Mouse (Mus musculus) CD4-positive, CD25-positive, alpha-beta regulatory T cell, adult 4 months (primary cell): Measurements from ENCODE around the gene Ddah2. TPM values are rescaled to one million over a fixed set of nuclear protein-coding genes. Genes with fewer than 3 reads are reported as not detected.

Source experiments
- ATAC-seq: one replicate; pipeline ENCODE4 v1.8.0; 2017
- polyA plus RNA-seq, 2 experiments: library from polyadenylated mRNA; unstranded; fragments of 100-300 nt; shearing (Covaris generic); gene quantifications; one replicate each; pipeline ENCODE4 v1.2.1; 2017

Gene Ddah2
- polyA plus RNA-seq, 2 experiments from 2014 or later = 1.1 to 6.3 TPM

- peak; percentile 88 for ATAC-seq
These were observed 7.4 kb upstream of the Ddah2 start for GRCm38 (mm10) chr17:35051156-35052086.

GRCm38 (mm10) chr17:35052271-35052798, 6.5 kb upstream of the Ddah2 start:
- no peak for ATAC-seq

DNA sequence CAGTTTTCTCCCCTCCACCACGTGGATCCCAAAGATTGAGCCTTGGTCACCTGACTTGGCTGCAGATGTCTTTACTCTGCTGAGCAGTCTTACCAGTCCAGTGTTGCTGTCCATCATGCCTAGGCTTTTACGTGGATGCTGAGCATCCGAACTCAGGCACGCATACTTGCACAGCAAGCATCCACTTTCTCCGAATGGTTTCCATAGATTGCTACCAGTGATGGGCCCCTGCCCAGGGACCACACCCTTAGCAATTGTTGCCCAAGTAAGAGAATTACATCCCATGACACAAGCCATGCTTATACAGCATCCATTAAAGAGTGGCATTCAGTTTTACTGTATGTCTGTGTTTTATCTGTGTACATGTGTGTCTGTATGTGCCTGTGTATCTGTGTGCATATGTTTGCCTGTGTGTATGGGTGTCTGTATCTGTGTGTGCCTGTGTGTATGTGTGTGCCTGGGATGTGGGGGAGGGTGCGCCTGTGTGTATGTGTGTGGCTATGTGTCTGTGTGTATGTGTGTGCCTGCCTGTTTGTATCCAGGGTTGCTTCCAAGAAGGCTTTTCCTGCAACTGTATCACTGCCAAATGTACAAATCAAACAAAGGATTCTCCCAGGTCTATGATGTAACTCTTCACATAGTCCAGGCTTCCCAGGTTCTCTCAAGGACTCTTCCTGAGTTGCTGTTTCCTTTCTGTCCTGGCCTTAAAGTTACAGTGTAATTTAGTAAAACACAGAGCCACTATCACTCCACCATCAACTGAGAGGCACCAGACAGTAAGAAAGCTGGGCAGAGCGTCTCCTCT, 2.9 kb upstream of the Ddah2 start:
- no peak for ATAC-seq

- ATAC-seq = no peak
These were observed 1.7 kb upstream of the Ddah2 start for GRCm38 (mm10) chr17:35057090-35057489.

- no peak for ATAC-seq
These were observed 519 bp upstream of the Ddah2 start for GRCm38 (mm10) chr17:35058316-35058715.

- no peak for ATAC-seq
These were observed 1.2 kb downstream of the Ddah2 start for GRCm38 (mm10) chr17:35060071-35060470.

DNA sequence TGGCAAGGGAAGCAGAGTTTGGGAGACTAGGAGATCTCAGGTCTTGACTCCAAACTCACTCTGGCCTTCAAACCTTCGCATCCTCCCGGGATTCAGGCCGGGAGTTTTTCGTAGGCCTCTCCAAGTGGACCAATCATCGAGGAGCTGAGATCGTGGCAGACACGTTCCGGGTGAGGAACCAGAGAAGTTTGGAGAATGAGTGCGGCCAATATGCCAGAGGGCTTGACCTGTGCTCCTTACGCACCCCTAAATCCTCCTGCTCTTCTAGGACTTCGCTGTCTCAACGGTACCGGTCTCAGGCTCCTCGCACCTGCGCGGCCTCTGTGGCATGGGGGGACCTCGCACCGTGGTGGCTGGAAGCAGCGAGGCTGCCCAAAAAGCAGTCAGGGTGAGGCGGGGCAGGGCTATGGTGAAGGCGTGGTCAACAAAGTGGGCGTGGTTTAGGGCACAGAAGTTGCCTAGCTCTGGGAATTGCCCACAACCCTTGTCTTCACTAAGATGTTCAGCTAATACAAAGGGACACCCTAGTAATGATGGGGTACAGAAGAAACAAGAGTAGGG, 2.0 kb downstream of the Ddah2 start:
- ATAC-seq = no peak

DNA sequence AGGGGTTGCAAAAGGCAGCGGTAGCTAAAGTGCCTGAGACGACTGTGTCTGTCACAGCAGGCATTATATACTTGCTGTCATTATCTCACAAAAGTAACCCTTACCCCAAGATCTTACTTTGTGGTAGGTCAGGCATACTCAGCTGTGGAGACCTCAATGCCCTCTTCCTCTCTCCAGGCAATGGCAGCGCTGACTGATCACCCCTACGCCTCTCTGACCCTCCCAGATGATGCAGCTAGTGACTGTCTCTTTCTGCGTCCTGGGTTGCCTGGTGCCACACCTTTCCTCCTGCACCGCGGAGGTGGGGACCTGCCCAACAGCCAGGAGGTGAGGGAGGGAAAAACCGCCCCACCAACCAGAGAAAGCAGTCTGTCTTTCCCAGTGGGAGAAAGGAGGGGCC, 2.5 kb downstream of the Ddah2 start:
- no peak for ATAC-seq

GRCm38 (mm10) chr17:35063466-35063865, 4.6 kb downstream of the Ddah2 start:
- ATAC-seq = no peak

DNA sequence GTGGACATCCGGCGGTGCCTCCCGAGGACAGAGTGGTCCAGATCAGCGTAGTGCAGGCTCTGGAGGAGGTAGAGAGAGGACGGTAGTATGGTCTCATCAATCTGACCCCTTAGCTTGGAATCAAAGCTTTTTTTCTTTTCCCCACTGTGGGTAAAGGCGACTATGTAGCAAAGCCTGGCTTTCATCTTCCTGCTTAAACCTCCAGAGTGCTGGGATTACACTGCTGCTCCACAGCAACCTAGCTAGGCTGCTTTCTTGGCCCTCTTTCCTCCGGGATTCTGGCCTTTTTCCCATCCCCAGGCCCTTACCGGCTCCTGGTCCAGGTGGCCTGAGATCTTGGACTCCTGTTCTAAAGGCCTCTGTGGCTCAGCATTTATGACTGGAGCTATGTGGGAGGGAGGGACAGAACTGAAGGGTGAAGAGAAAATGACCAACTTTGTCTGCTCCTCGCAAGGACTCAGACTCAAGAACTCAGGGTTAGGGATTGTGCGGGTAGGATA, 5.6 kb downstream of the Ddah2 start:
- no peak for ATAC-seq

- ATAC-seq = peak; percentile 64
These were observed 6.4 kb downstream of the Ddah2 start, which contains the start of gene Ly6g6c for GRCm38 (mm10) chr17:35064951-35065947. Gene Ly6g6c, plus strand, starts transcription at chr17:35065388.

DNA sequence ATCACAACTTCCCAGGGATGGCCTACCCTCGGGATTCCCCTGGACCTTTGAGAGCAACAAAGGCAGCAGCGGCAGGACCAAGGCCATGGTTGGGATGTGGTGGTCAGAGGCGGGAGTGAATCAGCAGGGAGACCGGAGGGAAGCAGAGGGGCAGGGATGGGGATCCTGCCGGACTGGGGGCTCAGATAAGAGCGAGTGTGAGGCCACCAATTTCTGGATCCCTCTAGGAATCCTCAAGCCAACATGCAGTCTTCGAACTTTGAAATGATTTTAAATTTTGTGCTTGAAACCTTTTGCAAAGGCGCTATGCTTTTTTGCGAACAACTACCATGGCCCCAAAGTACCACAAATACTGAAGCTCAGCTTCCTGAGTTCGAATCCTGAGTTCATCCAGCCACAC, 7.2 kb downstream of the Ddah2 start, which contains the start of gene Mpig6b:
TSS of gene Mpig6b (minus strand) at position 101 of the 400 bp plus-strand sequence.
- no peak for ATAC-seq

- no peak for ATAC-seq
These were observed 9.5 kb downstream of the Ddah2 start for GRCm38 (mm10) chr17:35068213-35068914.

DNA sequence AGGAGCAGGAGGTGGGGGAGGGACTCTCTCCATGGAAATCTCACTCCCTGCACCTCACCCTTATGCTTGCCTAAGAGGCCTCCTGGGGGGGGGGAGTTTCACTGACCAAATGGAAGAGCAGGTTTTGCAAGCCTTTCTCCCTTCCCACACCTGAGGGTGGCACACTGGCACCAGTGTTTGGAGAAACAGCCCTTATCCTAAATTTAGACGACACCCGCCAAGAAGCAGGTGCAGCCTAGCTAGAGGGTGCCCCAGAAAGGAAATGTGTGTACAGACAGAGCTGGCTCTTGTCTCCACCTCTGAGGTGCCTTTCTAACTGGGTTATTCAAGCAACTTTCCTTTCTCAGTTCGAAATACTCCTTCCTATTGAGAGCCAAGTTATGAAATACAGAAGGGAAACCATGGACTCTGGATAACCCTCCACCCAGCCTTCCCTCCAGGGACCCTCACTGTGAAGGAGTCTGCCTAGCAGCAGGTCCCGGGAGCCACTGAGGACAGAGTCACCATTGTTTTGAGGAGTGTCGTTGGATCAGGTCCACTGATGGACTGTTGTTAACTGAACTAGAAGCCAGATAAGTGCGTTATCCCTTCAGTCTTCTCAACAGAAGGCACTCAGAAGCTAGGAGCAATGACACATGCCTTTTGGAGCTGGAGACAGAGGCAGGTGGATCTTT, 11.9 kb downstream of the Ddah2 start:
- no peak for ATAC-seq

- no peak for ATAC-seq
These were observed 12.6 kb downstream of the Ddah2 start for GRCm38 (mm10) chr17:35071454-35071853.

- ATAC-seq = no peak
These were observed 15.3 kb downstream of the Ddah2 start for GRCm38 (mm10) chr17:35074097-35074496.

GRCm38 (mm10) chr17:35076507-35077176, 17.8 kb downstream of the Ddah2 start, which contains the start of gene Ly6g6e:
Gene Ly6g6e, plus strand, starts transcription at chr17:35076902.
- ATAC-seq = no peak

GRCm38 (mm10) chr17:35077285-35077684, 18.4 kb downstream of the Ddah2 start:
- ATAC-seq = no peak

DNA sequence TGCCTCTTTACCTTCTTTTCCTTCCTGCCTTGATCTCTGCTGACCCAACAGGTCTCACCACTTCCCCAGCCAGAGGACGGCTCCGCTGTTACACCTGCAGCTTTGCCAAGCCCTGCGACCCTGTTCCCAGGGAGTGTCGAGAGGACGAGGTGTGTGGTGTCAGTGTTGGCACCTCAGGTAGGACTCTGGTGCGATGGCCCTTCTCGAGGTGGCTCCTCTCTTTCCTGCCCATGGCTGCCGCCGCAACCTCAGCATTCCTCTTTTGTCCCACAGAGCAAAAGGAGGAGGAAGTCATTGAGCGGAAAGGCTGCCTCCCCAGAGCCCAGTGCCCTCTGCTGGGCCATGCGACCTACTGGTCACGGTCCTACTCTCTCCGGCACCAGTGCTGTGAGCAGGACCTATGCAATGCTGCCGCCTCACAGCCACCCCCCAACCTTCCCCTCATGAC, 19.0 kb downstream of the Ddah2 start, which contains the start of gene Ly6g6d:
TSS of gene Ly6g6d (minus strand) at position 280 of the 448 bp plus-strand sequence.
- ATAC-seq = no peak
